Mouse (Mus musculus): Measurements from ENCODE around the gene Vsx2. TPM values are rescaled to one million over a fixed set of nuclear protein-coding genes. Genes with fewer than 3 reads are reported as not detected.
A peak's percentile ranks its signal among the peaks of the same experiment; 100 is the strongest.

Gene Vsx2
- polyA plus RNA-seq, 1 experiment: 5.8 TPM

DNA sequence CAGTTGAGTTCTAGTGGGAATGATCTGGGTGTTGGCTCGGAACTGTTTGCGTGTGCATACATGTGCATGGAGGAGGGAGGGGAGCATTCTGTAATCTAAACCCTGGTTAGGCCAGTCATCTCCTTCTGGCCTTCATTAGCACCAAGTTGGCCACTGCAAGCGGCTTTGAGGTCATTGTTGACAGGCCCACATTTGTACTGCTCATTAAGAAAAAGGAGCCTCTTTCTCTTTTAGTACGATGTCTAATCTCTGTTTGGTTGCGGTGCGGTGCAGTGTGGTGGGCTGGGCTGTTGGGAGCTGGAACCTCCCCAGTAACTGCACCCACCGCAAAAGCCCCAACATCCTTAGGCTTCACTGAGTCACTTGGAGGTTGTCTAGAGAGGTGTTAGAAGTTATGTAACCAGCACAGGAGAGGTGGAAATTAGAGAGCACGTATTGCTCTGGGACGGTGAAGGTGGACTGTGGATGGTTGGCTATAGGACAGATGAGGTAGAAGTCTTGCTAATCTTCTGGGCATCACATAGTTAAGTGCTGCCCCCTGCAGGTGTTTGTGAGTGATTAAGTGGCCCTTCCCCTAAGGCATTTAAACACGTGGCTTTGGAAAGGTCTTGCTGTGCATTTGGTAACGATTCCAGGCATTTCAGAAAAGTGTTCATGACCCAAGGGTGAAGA lies 8.3 kb downstream of the Vsx2 start:
- peak; percentile 17; the same call in 1 of the 2 replicates for TF ChIP-seq CTCF (IDR thresholded peaks at IDR 0.05; ENCODE audit: borderline replicate concordance, extremely low read depth, insufficient read depth, insufficient read length)
- no peak for TF ChIP-seq POLR2A (IDR thresholded peaks at IDR 0.05; ENCODE audit: borderline replicate concordance, extremely low read depth, insufficient read depth, insufficient read length, poor library complexity, severe bottlenecking)
- DNase-seq (ENCODE audit: low read depth): peak; percentile 38

DNA sequence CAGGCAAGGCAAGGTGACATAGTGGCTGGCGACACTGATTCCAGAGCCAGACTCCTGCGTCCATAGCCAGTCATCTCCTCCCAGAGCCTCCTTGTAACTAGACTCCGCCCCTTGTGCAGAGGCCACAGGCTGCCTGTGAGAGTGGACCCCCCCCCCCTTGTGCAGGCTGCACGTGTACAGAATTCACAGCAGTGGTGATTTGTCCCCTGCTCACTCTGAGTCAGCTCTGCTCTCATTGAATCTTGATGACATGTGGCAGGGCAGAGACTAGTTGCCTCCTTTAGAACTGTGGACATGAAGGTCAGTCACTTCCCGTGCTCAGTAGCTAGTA lies 8.8 kb downstream of the Vsx2 start:
- DNase-seq (ENCODE audit: low read depth): peak; percentile 34
- no peak for TF ChIP-seq POLR2A (IDR thresholded peaks at IDR 0.05; ENCODE audit: borderline replicate concordance, extremely low read depth, insufficient read depth, insufficient read length, poor library complexity, severe bottlenecking)
- TF ChIP-seq CTCF (IDR thresholded peaks at IDR 0.05; ENCODE audit: borderline replicate concordance, extremely low read depth, insufficient read depth, insufficient read length): no peak

DNA sequence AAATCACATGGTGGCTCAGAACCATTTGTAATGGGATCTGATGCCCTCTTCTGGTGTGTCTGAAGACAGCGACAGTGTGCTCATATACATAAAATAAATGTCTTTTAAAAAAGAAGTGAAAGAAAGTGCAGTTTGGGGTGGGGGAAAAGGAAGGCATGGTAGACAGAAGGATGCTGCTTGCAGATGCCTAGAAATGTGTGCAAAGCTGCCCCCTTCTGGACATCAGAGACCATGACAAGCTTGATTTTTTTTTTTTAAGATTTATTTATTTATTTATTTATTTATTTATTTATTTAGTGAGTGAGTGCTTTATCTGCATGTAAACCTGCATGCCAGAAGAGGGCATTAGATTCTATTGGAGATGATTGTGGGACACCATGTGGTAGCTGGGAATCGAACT lies 11.7 kb downstream of the Vsx2 start:
- TF ChIP-seq POLR2A (IDR thresholded peaks at IDR 0.05; ENCODE audit: borderline replicate concordance, extremely low read depth, insufficient read depth, insufficient read length, poor library complexity, severe bottlenecking) (no peak), CTCF (IDR thresholded peaks at IDR 0.05; ENCODE audit: borderline replicate concordance, extremely low read depth, insufficient read depth, insufficient read length) (no peak)
- no peak for DNase-seq (ENCODE audit: low read depth)

DNA sequence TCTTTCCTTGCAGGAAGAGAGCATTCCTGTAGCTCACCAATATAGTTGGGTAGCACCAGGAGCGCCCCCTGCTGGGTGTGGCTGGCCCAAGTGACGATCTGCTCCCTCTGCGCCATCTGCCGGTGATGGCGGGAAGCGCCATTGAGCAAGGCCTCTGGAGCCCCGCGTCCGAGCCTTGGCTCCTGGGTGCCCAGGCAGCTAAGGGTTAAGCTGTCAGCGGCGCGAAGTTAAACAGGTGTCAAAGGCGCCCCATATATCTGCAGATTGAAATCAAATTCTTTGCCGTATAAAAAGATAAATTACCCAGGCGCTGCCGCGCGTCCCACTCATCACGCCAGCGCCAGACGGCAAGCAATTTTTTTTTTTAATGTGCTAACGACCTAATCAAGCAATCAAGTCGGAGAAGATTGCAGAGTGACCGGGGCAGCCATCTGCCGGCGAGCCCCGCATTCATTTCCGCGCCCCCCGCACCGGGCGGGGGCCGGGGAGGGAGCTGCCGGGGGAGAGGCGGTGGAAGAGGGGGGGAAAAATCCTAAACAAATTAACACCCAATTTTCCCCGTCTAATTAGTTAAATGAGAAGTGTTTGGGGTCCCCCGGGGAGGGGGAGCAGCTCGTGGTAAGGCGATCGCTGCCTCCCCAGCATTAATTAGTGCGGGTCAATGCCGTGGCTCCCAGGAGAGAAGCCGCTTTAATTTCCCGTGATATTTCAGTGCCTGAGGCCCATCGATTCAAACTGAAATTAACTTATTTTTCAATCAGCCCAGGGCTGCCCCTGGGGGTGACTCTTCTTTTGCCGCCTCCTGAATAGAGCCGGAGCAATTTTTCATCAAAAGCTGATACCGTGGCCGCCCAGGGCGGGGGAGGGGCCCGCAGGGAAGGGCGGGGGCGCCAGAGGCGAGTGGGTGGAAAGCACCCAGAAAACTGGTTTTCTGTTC lies 20.5 kb downstream of the Vsx2 start:
- no peak for TF ChIP-seq POLR2A (IDR thresholded peaks at IDR 0.05; ENCODE audit: borderline replicate concordance, extremely low read depth, insufficient read depth, insufficient read length, poor library complexity, severe bottlenecking)
- peak; percentile 100 for TF ChIP-seq CTCF (IDR thresholded peaks at IDR 0.05; ENCODE audit: borderline replicate concordance, extremely low read depth, insufficient read depth, insufficient read length)
- DNase-seq (ENCODE audit: low read depth): peak; percentile 94

DNA sequence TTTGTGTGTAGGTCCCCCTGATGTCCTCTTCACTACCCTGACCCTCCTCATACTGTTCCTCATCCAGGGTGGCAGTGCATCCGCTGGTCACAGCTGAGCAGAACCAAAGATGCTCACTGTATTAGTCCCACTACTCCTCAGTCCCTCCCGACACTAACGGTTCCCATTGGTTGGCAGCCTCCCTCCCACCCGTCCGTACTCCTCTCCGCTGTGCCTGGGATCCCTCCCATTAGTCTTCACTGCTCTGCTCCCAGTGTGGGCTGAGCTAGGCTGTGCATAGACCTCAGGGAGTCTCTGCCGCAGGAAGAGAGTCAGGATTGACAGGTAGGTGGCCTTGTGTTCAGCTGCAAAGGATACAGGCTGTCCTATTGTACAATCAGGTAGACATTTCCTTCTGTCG lies 28.8 kb downstream of the Vsx2 start:
- no peak for TF ChIP-seq CTCF (IDR thresholded peaks at IDR 0.05; ENCODE audit: borderline replicate concordance, extremely low read depth, insufficient read depth, insufficient read length)
- no peak for TF ChIP-seq POLR2A (IDR thresholded peaks at IDR 0.05; ENCODE audit: borderline replicate concordance, extremely low read depth, insufficient read depth, insufficient read length, poor library complexity, severe bottlenecking)
- DNase-seq (ENCODE audit: low read depth): no peak

DNA sequence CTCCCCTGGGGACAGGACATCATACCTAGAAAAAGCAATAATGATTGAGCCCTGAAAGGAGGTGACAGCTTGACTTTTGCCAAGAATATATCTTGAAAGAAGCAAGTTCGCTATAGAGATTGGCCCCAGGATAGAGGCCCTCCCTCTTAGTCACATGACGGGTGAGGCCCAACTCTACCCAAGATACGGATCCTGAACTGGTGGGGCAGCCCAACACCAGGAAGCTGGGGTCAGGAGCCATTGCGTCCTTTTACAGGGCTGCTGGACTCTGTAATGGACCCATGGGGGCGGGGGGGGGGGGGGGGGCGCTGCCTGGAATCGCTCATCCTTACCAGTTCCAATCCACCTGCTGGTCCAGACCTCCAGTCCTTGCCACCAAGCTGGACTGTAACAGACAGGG lies 34.4 kb downstream of the Vsx2 start:
- no peak for DNase-seq (ENCODE audit: low read depth)
- TF ChIP-seq CTCF (IDR thresholded peaks at IDR 0.05; ENCODE audit: borderline replicate concordance, extremely low read depth, insufficient read depth, insufficient read length): no peak
- no peak for TF ChIP-seq POLR2A (IDR thresholded peaks at IDR 0.05; ENCODE audit: borderline replicate concordance, extremely low read depth, insufficient read depth, insufficient read length, poor library complexity, severe bottlenecking)

DNA sequence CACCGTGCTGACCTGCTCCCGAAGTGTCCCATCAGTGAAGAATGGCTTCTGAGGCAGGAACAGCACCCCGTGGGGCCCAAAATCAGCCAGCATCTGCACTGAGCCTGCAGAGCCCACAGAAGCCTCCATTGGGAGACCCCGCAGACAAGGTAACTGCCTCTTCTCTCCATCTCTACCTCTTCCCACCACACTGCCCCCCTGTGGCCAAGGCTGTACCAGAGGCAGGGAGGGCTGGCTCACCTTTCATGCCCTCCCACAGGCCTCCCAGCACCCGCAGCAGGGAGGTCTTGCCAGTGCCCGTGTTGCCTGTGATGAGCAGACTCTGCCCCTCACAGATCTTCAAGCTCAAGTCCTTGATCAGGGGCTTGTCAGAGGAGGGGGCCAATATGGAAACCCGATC lies 36.3 kb downstream of the Vsx2 start:
- DNase-seq (ENCODE audit: low read depth): no peak
- TF ChIP-seq CTCF (IDR thresholded peaks at IDR 0.05; ENCODE audit: borderline replicate concordance, extremely low read depth, insufficient read depth, insufficient read length) (peak; percentile 32; the same call in 1 of the 2 replicates), POLR2A (IDR thresholded peaks at IDR 0.05; ENCODE audit: borderline replicate concordance, extremely low read depth, insufficient read depth, insufficient read length, poor library complexity, severe bottlenecking) (no peak)

DNA sequence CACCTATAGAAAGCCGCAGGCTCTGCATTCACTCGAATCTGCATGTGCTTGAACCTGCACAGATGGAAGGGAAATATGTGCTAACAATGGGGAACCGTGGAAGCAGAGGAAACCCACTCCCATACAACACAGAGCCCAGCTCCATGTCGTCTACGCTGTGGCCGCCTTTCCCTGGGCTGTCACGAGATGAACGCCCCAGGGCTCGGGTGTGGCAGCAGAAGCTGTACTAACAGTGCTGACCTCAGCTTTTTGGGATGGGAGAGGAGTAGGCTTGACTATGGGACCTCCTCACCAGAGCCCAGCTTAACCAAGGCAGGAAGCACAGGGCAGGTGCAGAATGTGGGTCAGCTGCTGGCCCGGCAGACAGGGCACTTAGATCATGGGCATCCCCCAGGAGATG lies 42.2 kb downstream of the Vsx2 start:
- no peak for DNase-seq (ENCODE audit: low read depth)

DNA sequence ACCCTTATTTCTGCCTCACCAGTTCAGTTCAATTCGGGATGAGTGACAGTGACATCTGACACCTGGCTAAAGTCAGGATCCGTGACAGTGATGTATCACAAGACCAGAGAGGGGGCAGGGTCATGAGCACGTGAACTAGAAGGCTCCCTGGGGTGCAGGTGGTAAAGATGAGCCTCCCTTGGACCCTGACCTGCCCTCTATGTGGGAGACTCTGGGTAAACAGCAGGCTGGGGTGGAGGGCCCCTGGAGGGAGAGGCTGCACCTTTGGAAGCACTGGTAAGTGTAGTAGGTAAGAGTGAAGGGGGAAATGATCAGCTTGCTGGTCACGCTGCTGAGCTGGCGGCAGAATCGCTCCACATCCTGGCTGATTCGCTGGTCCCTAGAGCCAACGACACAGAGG lies 43.0 kb downstream of the Vsx2 start:
- DNase-seq (ENCODE audit: low read depth): no peak
- no peak for TF ChIP-seq CTCF (IDR thresholded peaks at IDR 0.05; ENCODE audit: borderline replicate concordance, extremely low read depth, insufficient read depth, insufficient read length)
- TF ChIP-seq POLR2A (IDR thresholded peaks at IDR 0.05; ENCODE audit: borderline replicate concordance, extremely low read depth, insufficient read depth, insufficient read length, poor library complexity, severe bottlenecking): no peak

More for the DNA sequence above, 42.2 kb downstream of the Vsx2 start:
- TF ChIP-seq CTCF (IDR thresholded peaks at IDR 0.05; ENCODE audit: borderline replicate concordance, extremely low read depth, insufficient read depth, insufficient read length) (no peak), POLR2A (IDR thresholded peaks at IDR 0.05; ENCODE audit: borderline replicate concordance, extremely low read depth, insufficient read depth, insufficient read length, poor library complexity, severe bottlenecking) (no peak)

DNA sequence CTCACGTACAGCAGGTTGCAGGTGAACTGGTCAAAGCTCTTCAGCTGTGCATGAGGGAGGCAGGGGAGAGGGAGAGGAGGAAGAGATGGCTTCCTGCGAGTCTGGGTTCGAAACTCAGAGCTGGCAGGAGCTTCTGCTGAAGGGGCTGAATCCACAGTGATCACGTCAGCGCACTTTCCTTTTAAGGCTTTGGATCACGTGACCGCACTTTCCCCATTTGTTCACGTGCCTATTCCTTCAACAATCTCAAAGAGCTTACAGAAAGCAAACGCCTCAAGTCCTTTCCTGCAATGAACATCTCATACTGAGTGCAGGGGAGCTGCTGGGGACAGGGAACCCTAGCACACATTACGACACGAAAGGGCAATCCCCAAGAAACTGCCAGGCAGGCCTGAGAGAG lies 44.4 kb downstream of the Vsx2 start:
- no peak for DNase-seq (ENCODE audit: low read depth)
- no peak for TF ChIP-seq CTCF (IDR thresholded peaks at IDR 0.05; ENCODE audit: borderline replicate concordance, extremely low read depth, insufficient read depth, insufficient read length)
- TF ChIP-seq POLR2A (IDR thresholded peaks at IDR 0.05; ENCODE audit: borderline replicate concordance, extremely low read depth, insufficient read depth, insufficient read length, poor library complexity, severe bottlenecking): no peak

DNA sequence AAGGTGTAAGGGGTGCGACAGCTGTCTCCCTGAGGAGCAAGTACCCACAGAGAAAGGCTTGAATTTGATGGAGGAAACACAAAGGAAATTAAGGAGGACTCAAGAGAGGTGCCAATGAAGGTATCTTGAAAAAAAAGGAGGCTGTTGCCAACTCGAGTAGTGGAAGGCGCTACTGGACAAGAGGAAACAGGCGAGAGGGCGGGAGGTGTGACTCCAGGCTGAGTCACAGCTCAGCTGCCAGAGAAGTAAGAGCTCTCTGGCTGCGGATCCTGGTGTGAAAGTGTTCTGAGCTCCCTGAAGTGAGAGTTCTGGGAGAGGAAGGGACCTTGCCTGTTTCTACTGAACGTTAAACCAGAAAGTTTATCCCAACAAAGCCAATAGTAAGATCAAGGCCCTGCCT lies 45.0 kb downstream of the Vsx2 start:
- TF ChIP-seq CTCF (IDR thresholded peaks at IDR 0.05; ENCODE audit: borderline replicate concordance, extremely low read depth, insufficient read depth, insufficient read length) (no peak), POLR2A (IDR thresholded peaks at IDR 0.05; ENCODE audit: borderline replicate concordance, extremely low read depth, insufficient read depth, insufficient read length, poor library complexity, severe bottlenecking) (no peak)
- peak; percentile 24 for DNase-seq (ENCODE audit: low read depth)

Data from brain, embryonic 14.5 days (tissue).